Mouse (Mus musculus) neural tube, embryonic 13.5 days (tissue): ENCODE measurements around the gene Naip2. TPM values are rescaled to one million over a fixed set of nuclear protein-coding genes. Genes with fewer than 3 reads are reported as not detected.

Source experiments
- ATAC-seq: fragments of 200-750 bp; cut with Nextera tagmentation; 2 replicates; pipeline ENCODE4 v1.8.0; 2017; ENCODE audit warnings: low read depth, mild to moderate bottlenecking, moderate TSS enrichment, moderate library complexity
- H3K27ac ChIP-seq: fragments of 300-500 bp; sonication (generic); replicated peaks from 2 replicates; pipeline ENCODE4 v1.5.1; 2015; ENCODE audit warnings: moderate library complexity, mild to moderate bottlenecking, inconsistent platforms
- H3K27me3 ChIP-seq: fragments of 300-500 bp; sonication (generic); 2 replicates; pipeline ENCODE4 v1.6.1; 2015; ENCODE audit warnings: mild to moderate bottlenecking, inconsistent platforms
- H3K36me3 ChIP-seq: fragments of 300-500 bp; sonication (generic); 2 replicates; pipeline ENCODE4 v1.6.1; 2015; ENCODE audit warnings: mild to moderate bottlenecking, inconsistent platforms
- H3K4me1 ChIP-seq: fragments of 300-500 bp; sonication (generic); replicated peaks from 2 replicates; pipeline ENCODE4 v1.6.1; 2015; ENCODE audit warnings: inconsistent platforms
- H3K4me2 ChIP-seq: fragments of 300-500 bp; sonication (generic); 2 replicates; pipeline ENCODE4 v1.6.1; 2015; ENCODE audit warnings: inconsistent platforms, mild to moderate bottlenecking, moderate library complexity
- H3K4me3 ChIP-seq: fragments of 300-500 bp; sonication (generic); 2 replicates; pipeline ENCODE4 v1.5.1; 2015; ENCODE audit warnings: mild to moderate bottlenecking, inconsistent platforms
- H3K9ac ChIP-seq: fragments of 300-500 bp; sonication (generic); 2 replicates; pipeline ENCODE4 v1.6.1; 2015; ENCODE audit warnings: moderate library complexity, mild to moderate bottlenecking, inconsistent platforms
- H3K9me3 ChIP-seq: fragments of 300-500 bp; sonication (generic); 2 replicates; pipeline ENCODE4 v1.6.1; 2016; ENCODE audit warnings: inconsistent platforms
- WGBS: fragments of 180-500 bp; shearing (Covaris S2); methylation state at CpG from one replicate; pipeline ENCODE4 v1.1.7; 2015; 5-methylcytosine and 5-hydroxymethylcytosine counted together
- polyA plus RNA-seq: library from polyadenylated mRNA; unstranded; fragments of >200 nt; fragmentation: Nextera tagmentation; extraction: Ambion mirVana; gene quantifications from 2 replicates; pipeline ENCODE4 v1.2.1, GENCODE M21; 2015

Gene Naip2
- polyA plus RNA-seq, 1 experiment from 2014 or later: 0.20 TPM

- no peaks in the 10 kb centered on the region for H3K9me3 ChIP-seq
- H3K27me3 ChIP-seq: peaks cover 7% of the 10 kb centered on the region; the same call in 1 of the 2 replicates
- H3K4me3 ChIP-seq: peak overlapping the region; percentile 90
- H3K9ac ChIP-seq: peak overlapping the region; percentile 89
- peak overlapping the region; percentile 82 for H3K4me2 ChIP-seq
- 11% methylated on average over 15 of the region's 15 CpGs for WGBS
- ATAC-seq: no peak
- peaks cover 7% of the 10 kb centered on the region; the same call in 1 of the 2 replicates for H3K36me3 ChIP-seq
- peak overlapping the region; percentile 86 for H3K27ac ChIP-seq
- H3K4me1 ChIP-seq: peaks cover 30% of the 10 kb centered on the region
These were observed 98.7 kb downstream of the Naip2 start for GRCm38 (mm10) chr13:100103052-100103658.

GRCm38 (mm10) chr13:100098808-100099207, 103.1 kb downstream of the Naip2 start:
- no peak overlapping the region for H3K27ac ChIP-seq
- H3K36me3 ChIP-seq: peaks cover 46% of the 10 kb centered on the region
- peaks cover 21% of the 10 kb centered on the region for H3K4me1 ChIP-seq
- no peak for ATAC-seq
- no peak overlapping the region for H3K4me3 ChIP-seq
- no peak overlapping the region for H3K9ac ChIP-seq
- H3K4me2 ChIP-seq: no peak overlapping the region
- no peaks in the 10 kb centered on the region for H3K9me3 ChIP-seq
- 94% methylated on average over 6 of the region's 6 CpGs for WGBS
- no peaks in the 10 kb centered on the region for H3K27me3 ChIP-seq

Other genes starting within 250 kb of the Naip2 start
- 33.1 and 34.9 TPM in 2 replicates for gene Mccc2, start 186.5 kb downstream of the Naip2 start, polyA plus RNA-seq
- gene Bdp1, start 98.0 kb downstream of the Naip2 start, polyA plus RNA-seq: 25.0 and 26.4 TPM in 2 replicates
- 475 and 487 TPM in 2 replicates for gene Serf1, start 94.1 kb downstream of the Naip2 start, polyA plus RNA-seq
- 46.3 and 48.4 TPM in 2 replicates for gene Smn1, start 77.2 kb downstream of the Naip2 start, polyA plus RNA-seq
- 0.17 and 0.20 TPM in 2 replicates for gene Naip5, start 44.2 kb upstream of the Naip2 start, polyA plus RNA-seq
- gene Naip6, start 115.6 kb upstream of the Naip2 start, polyA plus RNA-seq: 0.03 and 0.10 TPM in 2 replicates